Mouse (Mus musculus) heart, adult 8-10 months (tissue): ENCODE measurements around the gene Gm10666. TPM values are rescaled to one million over a fixed set of nuclear protein-coding genes. Genes with fewer than 3 reads are reported as not detected.
"Not testable (repeated sequence)": the region's sequence is repeated elsewhere in the genome, so short reads cannot be mapped to it uniquely, and the experiment has no call there.

Experiments
- DNase-seq: peaks from one replicate; pipeline ENCODE4 v3.0.0; 2022; ENCODE audit warnings: low spot score
- total RNA-seq, 4 experiments: library from RNA; stranded (reverse); gene quantifications; 2 replicates each; pipeline ENCODE4 v1.2.4; 2022

The Gm10666 gene
- total RNA-seq, result not detected

GRCm38 (mm10) chr7:22134641-22135040 is at the start of gene Gm10666:
Gm10666 (minus strand) TSS chr7:22134741.
- DNase-seq, result not testable (repeated sequence)

- not testable (repeated sequence) for DNase-seq
These were observed 29.4 kb upstream of the Gm10666 start, which contains the start of gene Vmn1r142 for GRCm38 (mm10) chr7:22163935-22164334. Vmn1r142 (minus strand) TSS chr7:22164035.

GRCm38 (mm10) chr7:22118145-22118544 is 16.4 kb downstream of the Gm10666 start, which contains the start of gene Gm16451:
Gm16451 (minus strand) TSS chr7:22118245.
- not testable (repeated sequence) for DNase-seq

Other genes with a start within 250 kb of the Gm10666 start
- not detected for gene Gm5891, start 213.4 kb downstream of the Gm10666 start, total RNA-seq
- not detected for gene Vmn1r137, start 140.2 kb downstream of the Gm10666 start, total RNA-seq
- not detected for gene Vmn1r138, start 105.8 kb downstream of the Gm10666 start, total RNA-seq
- not detected for gene Gm6176, start 78.4 kb downstream of the Gm10666 start, total RNA-seq
- gene Vmn1r139, start 65.7 kb downstream of the Gm10666 start, total RNA-seq, result not detected
- not detected for gene Gm16451, start 16.5 kb downstream of the Gm10666 start, total RNA-seq
- not detected for gene Vmn1r142, start 29.3 kb upstream of the Gm10666 start, total RNA-seq
- gene Vmn1r143, start 54.6 kb upstream of the Gm10666 start, total RNA-seq, result not detected
- gene Gm8653, start 66.5 kb upstream of the Gm10666 start, total RNA-seq, result not detected
- not detected for gene Gm8453, start 94.7 kb upstream of the Gm10666 start, total RNA-seq
- gene Gm4187, start 195.0 kb upstream of the Gm10666 start, total RNA-seq, result not detected
- not detected for gene Gm8660, start 236.3 kb upstream of the Gm10666 start, total RNA-seq